In genomic region chr6:23839009-23839811, GRCm38 (mm10) we compare ENCODE assay signal across 8 mouse cellular contexts. TPM values are rescaled to one million over a fixed set of nuclear protein-coding genes. Genes with fewer than 3 reads are reported as not detected.
DNase-seq lines count a peak whose midpoint lies in the region; ATAC-seq and TF ChIP-seq lines count a peak whose summit lies in the region.

TSS of gene Cadps2 (minus strand) at chr6:23839421.

- no peak for TF ChIP-seq POLR2A in spleen, adult 2 months (IDR thresholded peaks at IDR 0.05; ENCODE audit: low read depth, low read length)
- no peak for TF ChIP-seq POLR2A in limb, embryonic 14.5 days (IDR thresholded peaks at IDR 0.05; ENCODE audit: borderline replicate concordance, extremely low read depth, insufficient read depth, insufficient read length)

- no peaks in the 10 kb centered on the region; the same call in 1 of the 2 replicates for H3K4me1 ChIP-seq in spleen, adult 2 months (ENCODE audit: control insufficient read depth, insufficient read depth, insufficient read length)
- peaks cover 11% of the 10 kb centered on the region for H3K4me1 ChIP-seq in embryonic facial prominence, embryonic 10.5 days
- 0 out of 2 replicates have a peak, but pooled peaks cover 4% of the 10 kb centered on the region for H3K4me1 ChIP-seq in limb, embryonic 14.5 days (ENCODE audit: control insufficient read depth, insufficient read depth, low read length)
- 0 out of 2 replicates have a peak, but pooled peaks cover 5% of the 10 kb centered on the region for H3K4me1 ChIP-seq in midbrain, embryonic 12.5 days
- 0 out of 2 replicates have a peak, but pooled peaks cover 5% of the 10 kb centered on the region for H3K4me1 ChIP-seq in stomach, embryonic 15.5 days

- no peak for TF ChIP-seq CTCF in spleen, adult 2 months (IDR thresholded peaks at IDR 0.05; ENCODE audit: extremely low read depth, insufficient read depth, insufficient read length, insufficient replicate concordance)

- H3K27me3 ChIP-seq in spleen, adult 2 months (ENCODE audit: control insufficient read depth, insufficient read depth, low read length): 0 out of 2 replicates have a peak, but pooled peaks cover 5% of the 10 kb centered on the region
- peaks cover 52% of the 10 kb centered on the region for H3K27me3 ChIP-seq in embryonic facial prominence, embryonic 10.5 days (replicated peaks; ENCODE audit: low read depth, poor library complexity, severe bottlenecking)
- H3K27me3 ChIP-seq in limb, embryonic 14.5 days (ENCODE audit: control insufficient read depth, insufficient read depth, low read length): peaks cover 16% of the 10 kb centered on the region
- peaks cover 40% of the 10 kb centered on the region for H3K27me3 ChIP-seq in midbrain, embryonic 12.5 days
- H3K27me3 ChIP-seq in stomach, embryonic 15.5 days (replicated peaks): no peaks in the 10 kb centered on the region

- no peaks in the 10 kb centered on the region for H3K9me3 ChIP-seq in embryonic facial prominence, embryonic 10.5 days
- H3K9me3 ChIP-seq in limb, embryonic 14.5 days (ENCODE audit: control insufficient read depth, low read length): no peaks in the 10 kb centered on the region
- H3K9me3 ChIP-seq in midbrain, embryonic 12.5 days: no peaks in the 10 kb centered on the region
- no peaks in the 10 kb centered on the region for H3K9me3 ChIP-seq in stomach, embryonic 15.5 days

- H3K4me2 ChIP-seq in limb, embryonic 14.5 days (replicated peaks; ENCODE audit: low read depth, low read length, severe bottlenecking): peak within 1 kb of the TSS; percentile 94
- peak within 1 kb of the TSS; percentile 94 for H3K4me2 ChIP-seq in midbrain, embryonic 12.5 days (replicated peaks)
- peak within 1 kb of the TSS; percentile 93 for H3K4me2 ChIP-seq in stomach, embryonic 15.5 days

- DNase-seq in spleen, adult 2 months (ENCODE audit: low read depth in 1 of 2, low spot score in 2 of 2): no peak
- no peak for DNase-seq in spleen, adult 12 weeks (ENCODE audit: low spot score)
- peak; percentile 66 for DNase-seq in embryonic facial prominence, embryonic 10.5 days (ENCODE audit: low spot score)
- DNase-seq in heart, adult 8-10 months (ENCODE audit: low spot score): peak; percentile 26
- peak; percentile 76 for DNase-seq in kidney, adult 18-20 months
- peak; percentile 25 for DNase-seq in limb, embryonic 14.5 days (ENCODE audit: low spot score)

- ATAC-seq in limb, embryonic 14.5 days (ENCODE audit: low FRiP score, low read depth): peak; percentile 67
- ATAC-seq in midbrain, embryonic 12.5 days (ENCODE audit: low FRiP score, low read depth): peak; percentile 85
- peak; percentile 85 for ATAC-seq in stomach, embryonic 15.5 days (ENCODE audit: insufficient read depth, low FRiP score, low read depth)

- no peak within 1 kb of the TSS for H3K27ac ChIP-seq in spleen, adult 2 months (ENCODE audit: insufficient read depth, low read length)
- peak within 1 kb of the TSS; percentile 81 for H3K27ac ChIP-seq in embryonic facial prominence, embryonic 10.5 days (replicated peaks)
- H3K27ac ChIP-seq in limb, embryonic 14.5 days (replicated peaks; ENCODE audit: low read depth, low read length): no peak within 1 kb of the TSS
- no peak within 1 kb of the TSS for H3K27ac ChIP-seq in midbrain, embryonic 12.5 days (replicated peaks)
- H3K27ac ChIP-seq in stomach, embryonic 15.5 days: no peak within 1 kb of the TSS

- WGBS in spleen, adult 2 months: 2% methylated on average over 110 of the region's 114 CpGs
- WGBS in embryonic facial prominence, embryonic 10.5 days: under 1% methylated on average over 100 of the region's 114 CpGs
- WGBS in limb, embryonic 14.5 days: 1% methylated on average over 55 of the region's 114 CpGs
- under 1% methylated on average over 102 of the region's 114 CpGs for WGBS in midbrain, embryonic 12.5 days
- WGBS in stomach, embryonic 15.5 days: under 1% methylated on average over 109 of the region's 114 CpGs

- H3K36me3 ChIP-seq in spleen, adult 2 months (ENCODE audit: control insufficient read depth, insufficient read depth, low read length): no peaks in the 10 kb centered on the region
- H3K36me3 ChIP-seq in embryonic facial prominence, embryonic 10.5 days (replicated peaks): no peaks in the 10 kb centered on the region
- no peaks in the 10 kb centered on the region for H3K36me3 ChIP-seq in limb, embryonic 14.5 days (ENCODE audit: control insufficient read depth, insufficient read depth, low read length)
- H3K36me3 ChIP-seq in midbrain, embryonic 12.5 days: no peaks in the 10 kb centered on the region
- H3K36me3 ChIP-seq in stomach, embryonic 15.5 days: no peaks in the 10 kb centered on the region

- H3K4me3 ChIP-seq in spleen, adult 2 months (ENCODE audit: extremely low read depth, insufficient read depth, insufficient read length): peak within 1 kb of the TSS; percentile 57
- H3K4me3 ChIP-seq in embryonic facial prominence, embryonic 10.5 days: peak within 1 kb of the TSS; percentile 71
- H3K4me3 ChIP-seq in limb, embryonic 14.5 days (replicated peaks; ENCODE audit: low read length): peak within 1 kb of the TSS; percentile 64
- peak within 1 kb of the TSS; percentile 69 for H3K4me3 ChIP-seq in midbrain, embryonic 12.5 days
- peak within 1 kb of the TSS; percentile 75 for H3K4me3 ChIP-seq in stomach, embryonic 15.5 days (replicated peaks)

- peak within 1 kb of the TSS; percentile 64 for H3K9ac ChIP-seq in limb, embryonic 14.5 days (ENCODE audit: low read depth, low read length, severe bottlenecking)
- H3K9ac ChIP-seq in midbrain, embryonic 12.5 days (replicated peaks): peak within 1 kb of the TSS; percentile 65
- peak within 1 kb of the TSS; percentile 35; the same call in 1 of the 2 replicates for H3K9ac ChIP-seq in stomach, embryonic 15.5 days

RNA-seq across cellular contexts. Expression of gene Cadps2, which starts in this region (rescaled TPM):
- polyA plus RNA-seq in spleen, adult 2 months (2012; rRNA removed): 0.53 and 0.60 TPM in 2 replicates
- polyA plus RNA-seq in embryonic facial prominence, embryonic 10.5 days (2016; fragmentation: Nextera tagmentation; extraction: Ambion mirVana): 1.2 and 1.9 TPM in 2 replicates
- 1 to 10 TPM; 1.8 to 2.3 (median 2.3) TPM for total RNA-seq in heart, adult 8-10 months (2022)
- 2.4 and 2.6 TPM in 2 replicates for polyA plus RNA-seq in limb, embryonic 14.5 days (2012; rRNA removed)
- polyA plus RNA-seq in limb, embryonic 14.5 days (2014; fragmentation: Nextera tagmentation; extraction: Ambion mirVana): 2.6 and 3.9 TPM in 2 replicates
- polyA plus RNA-seq in midbrain, embryonic 12.5 days (2016; fragmentation: Nextera tagmentation; extraction: Ambion mirVana): 2.9 and 3.2 TPM in 2 replicates
- 3.3 and 4.2 TPM in 2 replicates for polyA plus RNA-seq in stomach, embryonic 15.5 days (2015; fragmentation: Nextera tagmentation; extraction: Ambion mirVana)

Comparison
In these comparisons a context has a peak if more than half of its experiments do, and no peak if none do; other contexts are left out.
1. DNase-seq: peak in embryonic facial prominence, embryonic 10.5 days (single experiment), heart, adult 8-10 months (single experiment), kidney, adult 18-20 months (single experiment) and limb, embryonic 14.5 days (single experiment); none in spleen, adult 2 months (0 of 2) and spleen, adult 12 weeks (single experiment).
2. Peak in every context shown above with its lines, with median percentiles within 50 percentile points of each other: H3K4me3 ChIP-seq, ATAC-seq, H3K4me2 ChIP-seq and H3K9ac ChIP-seq.